Mouse (Mus musculus): Measurements from ENCODE around the gene Klc1. TPM values are rescaled to one million over a fixed set of nuclear protein-coding genes. Genes with fewer than 3 reads are reported as not detected.
"Not testable (repeated sequence)": the region's sequence is repeated elsewhere in the genome, so short reads cannot be mapped to it uniquely, and the experiment has no call there.

Gene Klc1
- polyA plus RNA-seq, 1 experiment from 2014 or later, result 319 TPM

- Histone ChIP-seq H3K4me2 (no peak overlapping the region), H3K27me3 (no peaks in the 10 kb centered on the region), H3K36me3 (ENCODE audit: poor library complexity, severe bottlenecking) (peaks cover 58% of the 10 kb centered on the region), H3K4me1 (peaks cover 8% of the 10 kb centered on the region), H3K27ac (peak overlapping the region; percentile 41; the same call in 1 of the 2 replicates), H3K9me3 (replicated peaks) (no peaks in the 10 kb centered on the region), H3K9ac (peak overlapping the region; percentile 30; the same call in 1 of the 2 replicates), H3K4me3 (no peak overlapping the region)
- no peak for ATAC-seq
- 84% methylated on average over 4 of the region's 4 CpGs for WGBS
Measured at GRCm38 (mm10) chr12:111726122-111726463, 32.6 kb upstream of the Klc1 start.

- Histone ChIP-seq H3K4me1 (peaks cover 18% of the 10 kb centered on the region), H3K27me3 (no peaks in the 10 kb centered on the region), H3K9ac (no peak overlapping the region), H3K27ac (no peak overlapping the region), H3K4me3 (no peak overlapping the region), H3K4me2 (no peak overlapping the region), H3K36me3 (ENCODE audit: poor library complexity, severe bottlenecking) (peaks cover 66% of the 10 kb centered on the region), H3K9me3 (replicated peaks) (no peaks in the 10 kb centered on the region)
- WGBS, result 89% methylated on average over 1 of the region's 1 CpGs
- no peak for ATAC-seq
Measured at GRCm38 (mm10) chr12:111727956-111728355, 30.7 kb upstream of the Klc1 start.

- peak overlapping the region; percentile 10 for H3K9ac ChIP-seq
Measured at GRCm38 (mm10) chr12:111731822-111732807, 26.5 kb upstream of the Klc1 start.

GRCm38 (mm10) chr12:111732921-111733320, 25.7 kb upstream of the Klc1 start:
- 59% methylated on average over 5 of the region's 5 CpGs for WGBS
- Histone ChIP-seq H3K4me3 (no peak overlapping the region), H3K9ac (peak overlapping the region; percentile 10), H3K4me2 (peak overlapping the region; percentile 46; the same call in 1 of the 2 replicates), H3K4me1 (peaks cover 10% of the 10 kb centered on the region), H3K27me3 (no peaks in the 10 kb centered on the region), H3K27ac (no peak overlapping the region), H3K36me3 (ENCODE audit: poor library complexity, severe bottlenecking) (peaks cover 20% of the 10 kb centered on the region), H3K9me3 (replicated peaks) (no peaks in the 10 kb centered on the region)
- no peak for ATAC-seq

More at GRCm38 (mm10) chr12:111731822-111732807, 26.5 kb upstream of the Klc1 start:
- Histone ChIP-seq H3K9me3 (replicated peaks) (no peaks in the 10 kb centered on the region), H3K27me3 (no peaks in the 10 kb centered on the region), H3K4me2 (peak overlapping the region; percentile 46), H3K4me1 (peaks cover 10% of the 10 kb centered on the region), H3K27ac (no peak overlapping the region), H3K4me3 (0 out of 2 replicates have a peak overlapping the region, but pooled peaks have one; percentile 15), H3K36me3 (ENCODE audit: poor library complexity, severe bottlenecking) (peaks cover 28% of the 10 kb centered on the region)
- ATAC-seq, result peak; percentile 92
- 34% methylated on average over 30 of the region's 30 CpGs for WGBS

GRCm38 (mm10) chr12:111734912-111735311, 23.7 kb upstream of the Klc1 start:
- H3K9me3 ChIP-seq (replicated peaks), result no peaks in the 10 kb centered on the region
- WGBS, result 92% methylated on average over 3 of the region's 3 CpGs
- peaks cover 10% of the 10 kb centered on the region for H3K36me3 ChIP-seq (ENCODE audit: poor library complexity, severe bottlenecking)
- ATAC-seq, result no peak
- H3K4me2 ChIP-seq, result no peak overlapping the region
- H3K9ac ChIP-seq, result no peak overlapping the region
- H3K4me3 ChIP-seq, result no peak overlapping the region
- peaks cover 10% of the 10 kb centered on the region for H3K4me1 ChIP-seq
- no peak overlapping the region for H3K27ac ChIP-seq
- no peaks in the 10 kb centered on the region for H3K27me3 ChIP-seq

GRCm38 (mm10) chr12:111736676-111737075, 22.0 kb upstream of the Klc1 start:
- WGBS, result 89% methylated on average over 8 of the region's 8 CpGs
- not testable (repeated sequence) for H3K27ac ChIP-seq; H3K9me3 ChIP-seq (replicated peaks); H3K27me3 ChIP-seq; H3K4me2 ChIP-seq; ATAC-seq; H3K36me3 ChIP-seq (ENCODE audit: poor library complexity, severe bottlenecking); H3K9ac ChIP-seq; H3K4me3 ChIP-seq
- peaks cover 10% of the 10 kb centered on the region for H3K4me1 ChIP-seq

GRCm38 (mm10) chr12:111737370-111737769, 21.3 kb upstream of the Klc1 start:
- no peak overlapping the region for H3K27ac ChIP-seq
- H3K9me3 ChIP-seq (replicated peaks), result no peaks in the 10 kb centered on the region
- no peak overlapping the region for H3K4me3 ChIP-seq
- H3K27me3 ChIP-seq, result no peaks in the 10 kb centered on the region
- no peaks in the 10 kb centered on the region for H3K36me3 ChIP-seq (ENCODE audit: poor library complexity, severe bottlenecking)
- no peak overlapping the region for H3K9ac ChIP-seq
- no peak overlapping the region for H3K4me2 ChIP-seq
- peaks cover 6% of the 10 kb centered on the region for H3K4me1 ChIP-seq
- 65% methylated on average over 9 of the region's 9 CpGs for WGBS
- ATAC-seq, result no peak

GRCm38 (mm10) chr12:111738754-111739153, 19.9 kb upstream of the Klc1 start:
- 0 out of 2 replicates have a peak, but pooled peaks cover 2% of the 10 kb centered on the region for H3K36me3 ChIP-seq (ENCODE audit: poor library complexity, severe bottlenecking)
- H3K27ac ChIP-seq, result no peak overlapping the region
- H3K9ac ChIP-seq, result no peak overlapping the region
- 7% methylated on average over 3 of the region's 3 CpGs for WGBS
- H3K4me2 ChIP-seq, result no peak overlapping the region
- H3K27me3 ChIP-seq, result no peaks in the 10 kb centered on the region
- no peaks in the 10 kb centered on the region for H3K9me3 ChIP-seq (replicated peaks)
- no peak for ATAC-seq
- H3K4me3 ChIP-seq, result no peak overlapping the region
- H3K4me1 ChIP-seq, result no peaks in the 10 kb centered on the region

- peaks cover 3% of the 10 kb centered on the region; the same call in 1 of the 2 replicates for H3K4me1 ChIP-seq
- ATAC-seq, result no peak
Measured at GRCm38 (mm10) chr12:111741338-111741737, 17.3 kb upstream of the Klc1 start.

GRCm38 (mm10) chr12:111743419-111743818, 15.2 kb upstream of the Klc1 start:
- WGBS, result 78% methylated on average over 2 of the region's 2 CpGs
- Histone ChIP-seq H3K4me1 (peaks cover 3% of the 10 kb centered on the region; the same call in 1 of the 2 replicates), H3K36me3 (ENCODE audit: poor library complexity, severe bottlenecking) (0 out of 2 replicates have a peak, but pooled peaks cover 2% of the 10 kb centered on the region)

More at GRCm38 (mm10) chr12:111741338-111741737, 17.3 kb upstream of the Klc1 start:
- H3K27me3 ChIP-seq, result no peaks in the 10 kb centered on the region
- H3K9me3 ChIP-seq (replicated peaks), result no peaks in the 10 kb centered on the region
- 87% methylated on average over 8 of the region's 8 CpGs for WGBS
- no peak overlapping the region for H3K4me3 ChIP-seq
- no peak overlapping the region for H3K4me2 ChIP-seq
- 0 out of 2 replicates have a peak, but pooled peaks cover 2% of the 10 kb centered on the region for H3K36me3 ChIP-seq (ENCODE audit: poor library complexity, severe bottlenecking)
- H3K27ac ChIP-seq, result no peak overlapping the region
- H3K9ac ChIP-seq, result no peak overlapping the region

GRCm38 (mm10) chr12:111743981-111744423, 14.6 kb upstream of the Klc1 start:
- no peak for ATAC-seq
- Histone ChIP-seq H3K4me2 (no peak overlapping the region), H3K27me3 (no peaks in the 10 kb centered on the region), H3K9me3 (replicated peaks) (no peaks in the 10 kb centered on the region), H3K4me3 (no peak overlapping the region), H3K36me3 (ENCODE audit: poor library complexity, severe bottlenecking) (0 out of 2 replicates have a peak, but pooled peaks cover 2% of the 10 kb centered on the region), H3K9ac (peak overlapping the region; percentile 27; the same call in 1 of the 2 replicates), H3K27ac (no peak overlapping the region), H3K4me1 (peaks cover 3% of the 10 kb centered on the region; the same call in 1 of the 2 replicates)
- WGBS, result 72% methylated on average over 11 of the region's 11 CpGs

More at GRCm38 (mm10) chr12:111743419-111743818, 15.2 kb upstream of the Klc1 start:
- Histone ChIP-seq H3K27me3 (no peaks in the 10 kb centered on the region), H3K9ac (no peak overlapping the region), H3K4me2 (no peak overlapping the region), H3K9me3 (replicated peaks) (no peaks in the 10 kb centered on the region), H3K27ac (no peak overlapping the region), H3K4me3 (no peak overlapping the region)
- no peak for ATAC-seq

GRCm38 (mm10) chr12:111745274-111745673, 13.4 kb upstream of the Klc1 start:
- 0 out of 2 replicates have a peak, but pooled peaks cover 2% of the 10 kb centered on the region for H3K36me3 ChIP-seq (ENCODE audit: poor library complexity, severe bottlenecking)
- 88% methylated on average over 6 of the region's 6 CpGs for WGBS
- no peak for ATAC-seq
- peaks cover 3% of the 10 kb centered on the region; the same call in 1 of the 2 replicates for H3K4me1 ChIP-seq
- no peaks in the 10 kb centered on the region for H3K9me3 ChIP-seq (replicated peaks)
- no peak overlapping the region for H3K9ac ChIP-seq
- H3K4me3 ChIP-seq, result no peak overlapping the region
- no peak overlapping the region for H3K27ac ChIP-seq
- H3K4me2 ChIP-seq, result no peak overlapping the region
- H3K27me3 ChIP-seq, result no peaks in the 10 kb centered on the region
